Mouse (Mus musculus) myocyte (in vitro differentiated cells): ENCODE data around the gene Gm21969.

ENCODE experiments used
- MAX ChIP-seq: IDR thresholded peaks from one replicate; pipeline ENCODE4 v1.6.1; 2011; ENCODE audit warnings: low read depth, mild to moderate bottlenecking, control low read depth
- MYOD1 ChIP-seq, 3 experiments: IDR thresholded peaks; one replicate each; pipeline ENCODE4 v1.6.1; 2011; ENCODE audit warnings: control low read depth in 2 of 3, low read depth in 2 of 3, mild to moderate bottlenecking in 2 of 3, moderate library complexity in 1 of 3; ENCODE audit not compliant: insufficient read length in 2 of 3, control insufficient read depth in 1 of 3
- POLR2AphosphoS2 ChIP-seq: IDR thresholded peaks from one replicate; pipeline ENCODE4 v1.6.1; 2011; ENCODE audit warnings: low read depth, control low read depth; ENCODE audit not compliant: insufficient read length

- no peak for TF ChIP-seq POLR2AphosphoS2
- TF ChIP-seq MYOD1 (IDR thresholded peaks at IDR 0.05; ENCODE audit: control insufficient read depth in 1 of 3, insufficient read length in 2 of 3, low read depth in 2 of 3), result no peak
- TF ChIP-seq MAX, result no peak
These were observed 37.8 kb downstream of the Gm21969 start for GRCm38 (mm10) chr4:139640775-139641174.
